Mouse (Mus musculus) cerebellum, adult 11-12 months (tissue): ENCODE results near the gene Vmn1r94.
"Not testable (repeated sequence)": the region's sequence is repeated elsewhere in the genome, so short reads cannot be mapped to it uniquely, and the experiment has no call there.

Source experiments
- DNase-seq: peaks from one replicate; pipeline ENCODE4 v3.0.0; 2022

Gene Vmn1r94

GRCm38 (mm10) chr7:20168277-20168676, at the start of gene Vmn1r94:
Vmn1r94 (minus strand) TSS chr7:20168377.
- DNase-seq, result not testable (repeated sequence)

GRCm38 (mm10) chr7:20205507-20205906, 37.3 kb upstream of the Vmn1r94 start, which contains the start of gene Gm6164:
Gm6164 (minus strand) TSS chr7:20205607.
- not testable (repeated sequence) for DNase-seq

- DNase-seq, result not testable (repeated sequence)
Observed at GRCm38 (mm10) chr7:20193410-20193809, 25.2 kb upstream of the Vmn1r94 start, which contains the start of gene Vmn1r95. Vmn1r95 (plus strand) TSS chr7:20193710.

- not testable (repeated sequence) for DNase-seq
Observed at GRCm38 (mm10) chr7:20138988-20139387, 29.2 kb downstream of the Vmn1r94 start, which contains the start of gene Vmn1r93. Vmn1r93 (minus strand) TSS chr7:20139088.

- not testable (repeated sequence) for DNase-seq
Observed at GRCm38 (mm10) chr7:20122479-20122878, 45.7 kb downstream of the Vmn1r94 start, which contains the start of gene Gm16442. Gm16442 (minus strand) TSS chr7:20122579.
